ENCODE assay signal across 22 mouse cellular contexts in the genomic region with DNA sequence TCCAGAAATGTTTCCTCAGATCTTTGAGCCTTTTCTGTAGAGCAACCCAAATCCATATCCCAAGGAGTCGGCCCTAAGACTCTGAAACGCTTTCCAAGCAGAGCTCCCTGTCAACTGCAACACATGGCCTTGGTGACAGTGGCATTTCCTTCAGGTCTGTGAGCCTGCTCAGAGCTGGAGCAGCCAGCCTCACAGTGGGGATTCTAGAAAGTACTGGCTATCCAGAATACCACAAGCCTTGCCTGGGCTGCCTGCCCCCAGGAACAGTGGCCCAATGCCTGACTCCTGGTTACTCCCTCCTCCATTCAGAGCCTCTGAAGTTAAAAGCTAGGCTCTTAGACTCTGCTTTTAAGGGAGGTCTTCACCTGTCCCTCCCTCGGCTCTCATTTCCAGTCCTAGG. TPM values are rescaled to one million over a fixed set of nuclear protein-coding genes. Genes with fewer than 3 reads are reported as not detected.
"Had no signal": no experiment of that assay in that cellular context is flagged by ENCODE, and none has a peak within 500 bp of the region (broad histone marks: within the 10 kb centered on the region; RNA-seq: fewer than 3 reads in every experiment).

No protein-coding gene starts in this region.

- H3K4me1 ChIP-seq: limb, embryonic 12.5 days; limb, embryonic 15.5 days; midbrain, embryonic 13.5 days; neural tube, embryonic 13.5 days had no signal

- H3K27ac ChIP-seq: kidney, postnatal 0 days; layer of hippocampus, adult 2 months; limb, embryonic 12.5 days; limb, embryonic 15.5 days; liver, embryonic 14.5 days; macrophage; midbrain, embryonic 13.5 days; neural tube, embryonic 13.5 days had no signal

- H3K4me3 ChIP-seq: layer of hippocampus, adult 2 months; limb, embryonic 12.5 days; limb, embryonic 15.5 days; midbrain, embryonic 13.5 days; myocyte; neural tube, embryonic 13.5 days had no signal

- H3K9me3 ChIP-seq: limb, embryonic 12.5 days; limb, embryonic 15.5 days; midbrain, embryonic 13.5 days; neural tube, embryonic 13.5 days had no signal

- H3K36me3 ChIP-seq: limb, embryonic 12.5 days; limb, embryonic 15.5 days; midbrain, embryonic 13.5 days; neural tube, embryonic 13.5 days had no signal

- H3K27me3 ChIP-seq: limb, embryonic 12.5 days; limb, embryonic 15.5 days; midbrain, embryonic 13.5 days; neural tube, embryonic 13.5 days had no signal

- DNase-seq: kidney, postnatal 25 days; liver, postnatal 0 days; lung, embryonic 14.5 days; retina, postnatal 1 day; right cerebral cortex, postnatal 25 days; thymus, adult 18-20 months; thymus, postnatal 14 days; thymus, postnatal 4 days had no signal

- H3K9ac ChIP-seq: limb, embryonic 12.5 days; limb, embryonic 15.5 days; liver, embryonic 14.5 days; liver, postnatal 0 days; lung, embryonic 14.5 days; midbrain, embryonic 13.5 days; neural tube, embryonic 13.5 days had no signal

- ATAC-seq: liver, postnatal 0 days; lung, postnatal 0 days; midbrain, embryonic 13.5 days; midbrain, embryonic 16.5 days had no signal

- H3K4me2 ChIP-seq: limb, embryonic 12.5 days; limb, embryonic 15.5 days; liver, embryonic 11.5 days; lung, embryonic 14.5 days; midbrain, embryonic 13.5 days; neural tube, embryonic 13.5 days had no signal

RNA-seq across cellular contexts. Expression of a gene that starts 12.4 kb away (rescaled TPM):
- total RNA-seq: monocyte, adult 5-6 weeks; neutrophil, adult 5-6 weeks had no signal
- polyA plus RNA-seq: liver, postnatal 0 days had no signal
